Mouse (Mus musculus) liver, adult (tissue): ENCODE data around the gene Fgfr3.

ENCODE experiments used
- GATA4 ChIP-seq: IDR thresholded peaks from 2 replicates; pipeline ENCODE4 v1.6.1; 2014; ENCODE audit warnings: mild to moderate bottlenecking, low read length; ENCODE audit not compliant: insufficient replicate concordance

Fgfr3 gene

GRCm38 (mm10) chr5:33692393-33692792 is 29.1 kb upstream of the Fgfr3 start:
- TF ChIP-seq GATA4, result no peak

GRCm38 (mm10) chr5:33694461-33694847 is 27.0 kb upstream of the Fgfr3 start:
- TF ChIP-seq GATA4, result no peak

- no peak for TF ChIP-seq GATA4
Measured at GRCm38 (mm10) chr5:33694848-33695717, 26.4 kb upstream of the Fgfr3 start.

DNA sequence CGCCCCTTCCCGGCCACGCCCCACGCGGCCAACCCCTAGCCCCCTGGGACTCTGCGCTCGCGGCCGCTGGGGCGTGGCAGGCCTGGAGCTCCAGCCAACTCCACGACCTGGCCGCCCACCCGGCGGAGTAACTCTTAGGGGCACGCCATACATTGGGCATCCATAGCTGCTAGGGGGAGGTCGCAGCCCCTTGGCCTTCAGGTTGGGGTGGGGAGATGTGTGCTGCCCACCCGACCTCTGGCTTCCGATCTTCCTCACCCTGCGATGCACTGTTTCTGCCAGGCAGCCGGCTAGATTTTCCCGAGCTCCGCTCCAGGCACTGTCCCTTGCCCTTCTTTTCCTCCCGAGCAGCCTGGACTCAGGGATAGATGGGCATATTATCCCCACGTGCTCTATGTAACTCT is 25.8 kb upstream of the Fgfr3 start:
- TF ChIP-seq GATA4, result no peak

GRCm38 (mm10) chr5:33696430-33696829 is 25.0 kb upstream of the Fgfr3 start:
- TF ChIP-seq GATA4, result no peak

DNA sequence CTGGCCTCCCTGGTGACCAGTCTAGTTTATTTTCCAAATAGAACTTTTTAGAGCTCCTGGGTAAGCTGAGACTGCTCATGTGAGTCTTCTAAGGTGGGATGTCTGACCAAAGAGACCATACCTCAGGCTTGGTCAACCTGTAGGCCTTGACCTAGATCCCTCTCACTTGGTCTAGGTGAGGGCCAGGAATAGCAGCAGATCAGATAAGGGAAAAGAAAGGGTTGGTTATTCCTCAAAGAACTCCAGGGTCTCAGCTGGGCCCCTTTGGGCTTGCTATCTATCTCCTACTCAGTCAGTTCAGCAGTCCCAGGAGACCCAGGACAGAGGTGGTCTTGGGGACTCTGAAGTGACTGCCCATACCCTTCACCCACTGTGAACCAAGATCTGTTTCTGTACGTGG is 23.9 kb upstream of the Fgfr3 start:
- no peak for TF ChIP-seq GATA4

- no peak for TF ChIP-seq GATA4
Measured at GRCm38 (mm10) chr5:33697947-33698512, 23.4 kb upstream of the Fgfr3 start.

- TF ChIP-seq GATA4, result no peak
Measured at GRCm38 (mm10) chr5:33698669-33699068, 22.8 kb upstream of the Fgfr3 start.

DNA sequence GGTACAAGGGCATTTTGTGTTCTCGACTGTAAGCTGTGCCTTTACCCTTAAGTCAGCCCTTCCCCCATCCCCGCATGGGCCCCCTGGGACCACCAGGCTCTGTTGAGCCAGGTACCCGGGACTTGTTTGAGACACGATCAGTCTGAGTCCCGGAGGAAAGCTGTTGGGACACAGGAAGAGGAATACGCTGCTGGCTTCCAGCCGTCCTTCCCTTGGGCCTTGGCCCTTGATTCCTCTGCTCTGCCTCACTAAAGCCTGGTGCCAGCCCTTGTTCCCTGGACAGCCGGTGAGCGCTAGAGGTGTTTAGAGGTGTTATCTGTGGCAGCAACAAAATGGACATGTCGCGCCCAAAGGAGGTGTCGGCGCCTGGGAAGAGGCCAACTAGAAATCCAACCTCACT is 21.5 kb upstream of the Fgfr3 start:
- no peak for TF ChIP-seq GATA4

DNA sequence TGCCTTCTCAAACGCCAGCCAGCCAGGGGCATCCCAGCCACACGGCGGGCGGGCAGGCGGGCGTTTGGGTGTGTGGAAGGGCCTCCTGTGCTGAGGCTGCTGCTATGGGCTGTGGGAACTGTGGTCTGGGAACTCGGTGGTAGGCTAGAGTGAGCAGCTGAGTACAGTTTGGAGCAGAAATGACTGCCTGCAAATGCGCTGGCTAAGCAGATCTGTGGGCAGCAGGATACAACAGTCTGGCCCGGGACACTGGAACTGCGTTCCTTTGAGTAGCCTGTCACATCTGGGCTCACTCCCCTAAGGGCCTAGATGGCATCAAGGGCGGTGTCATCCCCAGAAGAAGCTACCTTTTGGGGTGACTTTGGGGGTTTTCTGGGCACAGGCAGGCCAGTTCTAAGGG is 19.6 kb upstream of the Fgfr3 start:
- no peak for TF ChIP-seq GATA4

- no peak for TF ChIP-seq GATA4
Measured at GRCm38 (mm10) chr5:33703999-33704398, 17.5 kb upstream of the Fgfr3 start.

DNA sequence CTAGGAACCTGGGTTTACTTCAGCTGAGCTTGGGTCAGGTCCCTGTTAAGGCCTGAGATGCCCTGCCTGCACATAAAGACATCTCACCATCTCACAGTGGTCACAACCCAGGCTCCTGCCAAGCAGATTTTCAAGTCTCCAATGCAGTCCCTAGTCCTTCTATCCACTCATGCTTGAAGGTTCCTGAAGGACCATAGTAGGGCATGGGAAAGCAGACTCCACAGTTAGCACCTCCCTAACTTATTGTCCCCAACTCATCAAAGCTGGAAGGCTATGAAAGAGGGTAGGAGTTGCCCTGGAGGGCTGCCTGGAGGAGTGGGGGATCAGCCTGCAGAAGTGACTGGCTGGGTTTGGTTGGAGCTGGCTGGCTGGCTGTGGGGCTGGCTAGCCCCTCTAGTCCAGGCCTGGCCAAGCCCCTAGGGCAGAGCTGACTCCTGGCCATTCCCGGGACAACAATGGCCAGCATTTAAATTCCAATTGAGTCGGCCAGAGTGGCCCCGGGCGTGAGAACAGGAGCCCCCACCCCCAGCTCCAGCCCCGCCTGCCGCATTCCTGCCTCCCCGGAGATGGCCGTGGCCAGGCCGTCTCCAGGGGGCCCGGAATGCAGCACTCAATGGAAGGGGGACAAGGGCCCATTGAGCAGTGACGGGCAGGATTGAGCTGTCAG is 16.4 kb upstream of the Fgfr3 start:
- no peak for TF ChIP-seq GATA4

- TF ChIP-seq GATA4, result no peak
Measured at GRCm38 (mm10) chr5:33705612-33706349, 15.7 kb upstream of the Fgfr3 start.

DNA sequence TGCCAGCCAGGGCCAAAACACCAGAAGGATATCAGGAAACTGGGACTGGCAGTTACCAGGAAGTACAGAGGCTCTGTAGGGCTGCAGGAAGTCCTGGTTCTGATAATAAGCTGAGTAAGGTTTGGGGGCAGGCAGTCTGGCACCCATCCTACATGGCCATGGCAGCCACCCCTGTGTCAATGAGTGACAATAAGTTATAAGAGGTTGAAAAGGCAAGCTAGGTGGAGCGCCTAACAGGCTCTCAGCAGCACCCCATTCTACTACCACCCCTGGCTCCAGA is 15.2 kb upstream of the Fgfr3 start:
- TF ChIP-seq GATA4, result no peak

DNA sequence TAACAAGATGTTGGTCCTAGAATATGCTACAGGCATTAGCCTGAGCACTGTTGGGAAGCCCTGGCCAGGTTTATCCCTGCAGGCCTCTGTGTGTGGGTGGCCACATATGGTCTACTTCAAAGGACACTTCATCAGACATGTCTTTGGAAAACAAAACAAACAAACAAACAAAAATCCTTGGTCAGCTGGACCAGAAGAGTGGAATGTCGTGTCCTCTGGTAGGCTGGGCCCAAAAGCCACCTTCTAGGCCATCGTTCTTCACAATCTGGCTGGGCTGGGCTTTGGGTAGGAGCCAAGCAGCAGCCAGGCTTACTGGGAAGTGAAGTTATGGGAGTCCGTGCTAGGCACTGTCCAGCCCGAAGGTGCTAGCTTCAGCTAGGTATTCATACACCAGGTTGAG is 14.3 kb upstream of the Fgfr3 start:
- no peak for TF ChIP-seq GATA4

GRCm38 (mm10) chr5:33709037-33709436 is 12.4 kb upstream of the Fgfr3 start:
- TF ChIP-seq GATA4, result no peak
